In the genomic region with DNA sequence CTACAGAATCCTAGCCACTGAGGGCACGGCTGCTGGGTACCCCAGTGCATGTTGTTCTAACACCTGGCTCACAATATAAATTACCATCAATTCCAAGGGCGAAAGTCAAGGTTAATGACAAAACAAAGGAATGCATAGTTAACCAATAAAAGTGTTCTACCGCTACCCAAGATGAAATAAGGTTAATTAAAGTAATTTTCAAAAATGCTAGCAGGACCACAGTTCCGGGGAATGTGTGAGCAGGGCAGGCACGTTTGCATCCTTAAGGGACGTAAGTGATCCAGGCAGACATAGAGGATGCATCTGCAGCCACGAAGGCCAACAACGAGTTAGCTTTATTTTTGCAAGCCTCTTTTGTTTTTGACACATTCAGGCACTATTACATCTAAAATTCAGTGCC, we compare ENCODE assay signal across 22 mouse cellular contexts.
DNase-seq lines count a peak whose midpoint lies in the region; ATAC-seq lines count a peak whose summit lies in the region.
"Had no signal": no experiment of that assay in that cellular context is flagged by ENCODE, and none has a peak within 500 bp of the region (broad histone marks: within the 10 kb centered on the region; RNA-seq: fewer than 3 reads in every experiment).

No protein-coding gene starts in this region.

- H3K36me3 ChIP-seq in heart, embryonic 13.5 days: no peaks in the 10 kb centered on the region
- H3K36me3 ChIP-seq in heart, embryonic 12.5 days: no peaks in the 10 kb centered on the region
- H3K36me3 ChIP-seq in heart, embryonic 16.5 days (ENCODE audit: control insufficient read depth, insufficient read depth): no peaks in the 10 kb centered on the region
- no peaks in the 10 kb centered on the region for H3K36me3 ChIP-seq in midbrain, embryonic 11.5 days (ENCODE audit: control insufficient read depth, insufficient read depth, low read length)
- no peaks in the 10 kb centered on the region for H3K36me3 ChIP-seq in midbrain, embryonic 15.5 days (replicated peaks)
- H3K36me3 ChIP-seq: embryonic facial prominence, embryonic 12.5 days; embryonic facial prominence, embryonic 15.5 days had no signal

- WGBS in heart, embryonic 13.5 days: 84% methylated on average over 8 of the region's 8 CpGs
- 86% methylated on average over 8 of the region's 8 CpGs for WGBS in heart, embryonic 12.5 days
- WGBS in heart, embryonic 16.5 days: 92% methylated on average over 8 of the region's 8 CpGs
- 89% methylated on average over 8 of the region's 8 CpGs for WGBS in midbrain, embryonic 11.5 days
- WGBS in midbrain, embryonic 15.5 days: 86% methylated on average over 8 of the region's 8 CpGs

- H3K27ac ChIP-seq in heart, embryonic 13.5 days (replicated peaks): peak overlapping the region; percentile 37; the same call in 1 of the 2 replicates
- no peak overlapping the region for H3K27ac ChIP-seq in heart, embryonic 12.5 days (ENCODE audit: poor library complexity, severe bottlenecking)
- peak overlapping the region; percentile 58 for H3K27ac ChIP-seq in heart, embryonic 16.5 days (ENCODE audit: low read length)
- H3K27ac ChIP-seq in midbrain, embryonic 11.5 days (ENCODE audit: low read depth, low read length): no peak overlapping the region
- H3K27ac ChIP-seq in midbrain, embryonic 15.5 days: no peak overlapping the region
- H3K27ac ChIP-seq: embryonic facial prominence, embryonic 12.5 days; embryonic facial prominence, embryonic 15.5 days; gastrocnemius, adult 2 months; hindbrain, embryonic 14.5 days; hindbrain, postnatal 0 days had no signal

- H3K4me1 ChIP-seq in heart, embryonic 13.5 days: peaks cover 46% of the 10 kb centered on the region
- H3K4me1 ChIP-seq in heart, embryonic 12.5 days (replicated peaks): peaks cover 31% of the 10 kb centered on the region
- H3K4me1 ChIP-seq in heart, embryonic 16.5 days (ENCODE audit: control insufficient read depth, insufficient read depth, low read length): peaks cover 28% of the 10 kb centered on the region
- peaks cover 8% of the 10 kb centered on the region for H3K4me1 ChIP-seq in midbrain, embryonic 11.5 days (ENCODE audit: control insufficient read depth, insufficient read depth, low read length)
- H3K4me1 ChIP-seq in midbrain, embryonic 15.5 days: peaks cover 20% of the 10 kb centered on the region

- no peak overlapping the region for H3K9ac ChIP-seq in heart, embryonic 13.5 days
- H3K9ac ChIP-seq in heart, embryonic 12.5 days: no peak overlapping the region
- no peak overlapping the region for H3K9ac ChIP-seq in heart, embryonic 16.5 days (ENCODE audit: low read length)
- no peak overlapping the region for H3K9ac ChIP-seq in midbrain, embryonic 11.5 days (ENCODE audit: low read length)
- no peak overlapping the region for H3K9ac ChIP-seq in midbrain, embryonic 15.5 days
- H3K9ac ChIP-seq: embryonic facial prominence, embryonic 12.5 days; embryonic facial prominence, embryonic 15.5 days; forebrain, postnatal 0 days; hindbrain, embryonic 14.5 days had no signal

- H3K27me3 ChIP-seq in heart, embryonic 13.5 days (replicated peaks): peaks cover 10% of the 10 kb centered on the region
- H3K27me3 ChIP-seq in heart, embryonic 12.5 days (replicated peaks): peaks cover 4% of the 10 kb centered on the region; the same call in 1 of the 2 replicates
- H3K27me3 ChIP-seq in heart, embryonic 16.5 days (ENCODE audit: control insufficient read depth, insufficient read depth, low read length): no peaks in the 10 kb centered on the region; the same call in 1 of the 2 replicates
- H3K27me3 ChIP-seq in midbrain, embryonic 11.5 days (ENCODE audit: control insufficient read depth, insufficient read depth, low read length): peaks cover 6% of the 10 kb centered on the region; the same call in 1 of the 2 replicates
- no peaks in the 10 kb centered on the region for H3K27me3 ChIP-seq in midbrain, embryonic 15.5 days (replicated peaks)

- no peak overlapping the region for H3K4me2 ChIP-seq in heart, embryonic 13.5 days
- H3K4me2 ChIP-seq in heart, embryonic 12.5 days: no peak overlapping the region
- no peak overlapping the region for H3K4me2 ChIP-seq in heart, embryonic 16.5 days (ENCODE audit: low read depth, low read length)
- H3K4me2 ChIP-seq in midbrain, embryonic 11.5 days: no peak overlapping the region
- no peak overlapping the region for H3K4me2 ChIP-seq in midbrain, embryonic 15.5 days
- H3K4me2 ChIP-seq: embryonic facial prominence, embryonic 15.5 days; hindbrain, embryonic 14.5 days had no signal

- H3K4me3 ChIP-seq in heart, embryonic 13.5 days: no peak overlapping the region
- H3K4me3 ChIP-seq in heart, embryonic 12.5 days: no peak overlapping the region
- H3K4me3 ChIP-seq in heart, embryonic 16.5 days (ENCODE audit: low read length): no peak overlapping the region
- no peak overlapping the region for H3K4me3 ChIP-seq in midbrain, embryonic 11.5 days (ENCODE audit: low read depth, low read length)
- H3K4me3 ChIP-seq in midbrain, embryonic 15.5 days: no peak overlapping the region
- H3K4me3 ChIP-seq: embryonic facial prominence, embryonic 12.5 days; embryonic facial prominence, embryonic 15.5 days; gastrocnemius, adult 2 months had no signal

- no peak for DNase-seq in heart, adult 18-20 months
- peak; percentile 80 for DNase-seq in midbrain, embryonic 11.5 days (ENCODE audit: low spot score, missing footprints)
- DNase-seq in urinary bladder, postnatal 4 days (ENCODE audit: low spot score in 2 of 2): peak; percentile 8 to 39
- no peak for DNase-seq in urinary bladder, adult 2 months (ENCODE audit: low spot score)
- DNase-seq: cerebellum, adult 11 months; cerebellum, adult 2 months; cerebellum, adult 9-11 months; cerebellum, postnatal 25 days; gastrocnemius, adult 2 months had no signal

- H3K9me3 ChIP-seq in heart, embryonic 13.5 days: no peaks in the 10 kb centered on the region
- no peaks in the 10 kb centered on the region for H3K9me3 ChIP-seq in heart, embryonic 12.5 days (replicated peaks)
- H3K9me3 ChIP-seq in heart, embryonic 16.5 days (replicated peaks; ENCODE audit: control insufficient read depth, low read length): no peaks in the 10 kb centered on the region
- no peaks in the 10 kb centered on the region for H3K9me3 ChIP-seq in midbrain, embryonic 11.5 days (ENCODE audit: control insufficient read depth, low read length)
- H3K9me3 ChIP-seq in midbrain, embryonic 15.5 days: no peaks in the 10 kb centered on the region
- H3K9me3 ChIP-seq: embryonic facial prominence, embryonic 12.5 days; embryonic facial prominence, embryonic 15.5 days had no signal

- ATAC-seq in heart, embryonic 13.5 days (ENCODE audit: extremely low read depth, insufficient number of reproducible peaks, low FRiP score, low TSS enrichment): no peak
- no peak for ATAC-seq in heart, embryonic 12.5 days (ENCODE audit: insufficient number of reproducible peaks, low FRiP score)
- ATAC-seq in heart, embryonic 16.5 days (replicated peaks; ENCODE audit: extremely low read depth, insufficient read depth, low FRiP score): no peak
- ATAC-seq in midbrain, embryonic 11.5 days (ENCODE audit: low FRiP score): no peak
- no peak for ATAC-seq in midbrain, embryonic 15.5 days (replicated peaks)
- ATAC-seq: CD4-positive, CD25-positive, alpha-beta regulatory T cell, adult 4 months; forebrain, embryonic 14.5 days; forebrain, postnatal 0 days; hindbrain, postnatal 0 days; inflammation-experienced regulatory T-cells, adult 6 months; intestine, embryonic 16.5 days had no signal

Comparison
In these comparisons a context has a peak if more than half of its experiments do, and no peak if none do; other contexts are left out.
1. H3K27ac ChIP-seq: peak in heart, embryonic 13.5 days (single experiment) and heart, embryonic 16.5 days (single experiment); none in heart, embryonic 12.5 days (single experiment), midbrain, embryonic 11.5 days (single experiment) and midbrain, embryonic 15.5 days (single experiment).
2. DNase-seq: peak in midbrain, embryonic 11.5 days (single experiment) and urinary bladder, postnatal 4 days (2 of 2); none in heart, adult 18-20 months (0 of 2) and urinary bladder, adult 2 months (single experiment).